Mouse (Mus musculus) liver, adult 2 months (tissue): ENCODE measurements around the gene Ypel3.
"Not testable (repeated sequence)": the region's sequence is repeated elsewhere in the genome, so short reads cannot be mapped to it uniquely, and the experiment has no call there.

Source experiments
- CTCF ChIP-seq: fragments of 200-500 bp; IDR thresholded peaks from 2 replicates; pipeline ENCODE4 v1.5.1; 2011; ENCODE audit warnings: low read depth, low read length, control low read depth
- POLR2A ChIP-seq: fragments of 200-500 bp; IDR thresholded peaks from 2 replicates; pipeline ENCODE4 v1.6.1; 2011; ENCODE audit warnings: low read length, control low read depth; ENCODE audit not compliant: insufficient read depth; ENCODE audit errors: extremely low read depth

DNA sequence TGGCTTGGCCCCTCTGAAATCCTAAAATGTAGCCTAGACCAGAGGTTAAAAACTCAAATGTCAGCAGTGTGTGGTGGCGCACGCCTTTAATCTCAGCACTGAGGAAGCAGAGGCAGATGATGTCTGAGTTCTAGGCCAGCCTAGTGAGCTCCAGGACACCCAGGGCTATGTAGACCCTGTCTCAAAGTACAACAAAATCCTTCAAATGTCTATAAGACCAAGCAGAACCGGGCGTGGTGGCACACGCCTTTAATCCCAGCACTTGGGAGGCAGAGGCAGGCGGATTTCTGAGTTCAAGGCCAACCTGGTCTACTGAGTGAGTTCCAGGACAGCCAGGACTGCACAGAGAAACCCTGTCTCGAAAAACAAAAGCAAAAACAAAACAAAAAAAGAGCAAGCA lies 2.3 kb downstream of the Ypel3 start:
- not testable (repeated sequence) for TF ChIP-seq CTCF, POLR2A
